Comparison of ENCODE assay signal across 8 mouse cellular contexts in genomic region chr3:137868094-137868913, GRCm38 (mm10). TPM values are rescaled to one million over a fixed set of nuclear protein-coding genes. Genes with fewer than 3 reads are reported as not detected.
DNase-seq lines count a peak whose midpoint lies in the region; ATAC-seq and TF ChIP-seq lines count a peak whose summit lies in the region.

No protein-coding gene starts in this region.

- H3K27ac ChIP-seq in bone marrow, adult 2 months (ENCODE audit: control insufficient read depth, insufficient read depth, low read depth, low read length, poor library complexity): peak overlapping the region; percentile 98
- H3K27ac ChIP-seq in forebrain, postnatal 0 days (ENCODE audit: low read depth, low read length): peak overlapping the region; percentile 90
- peak overlapping the region; percentile 83 for H3K27ac ChIP-seq in macrophage

- TF ChIP-seq POLR2A in bone marrow, adult 2 months (IDR thresholded peaks at IDR 0.05; ENCODE audit: borderline replicate concordance, control insufficient read depth, low read depth, low read length): no peak

- 4% methylated on average over 25 of the region's 26 CpGs for WGBS in bone marrow, adult 2 months
- 2% methylated on average over 26 of the region's 26 CpGs for WGBS in forebrain, postnatal 0 days
- 2% methylated on average over 26 of the region's 26 CpGs for WGBS in macrophage (ENCODE audit: missing documents)

- no peak for ATAC-seq in forebrain, postnatal 0 days

- no peaks in the 10 kb centered on the region for H3K27me3 ChIP-seq in forebrain, postnatal 0 days (ENCODE audit: insufficient read depth, low read length)

- H3K9ac ChIP-seq in forebrain, postnatal 0 days: peak overlapping the region; percentile 84

- no peaks in the 10 kb centered on the region for H3K9me3 ChIP-seq in forebrain, postnatal 0 days (ENCODE audit: low read length)

- no peaks in the 10 kb centered on the region; the same call in 1 of the 2 replicates for H3K4me1 ChIP-seq in bone marrow, adult 2 months (ENCODE audit: control insufficient read depth, insufficient read depth, low read length)
- peaks cover 5% of the 10 kb centered on the region for H3K4me1 ChIP-seq in forebrain, postnatal 0 days (ENCODE audit: insufficient read depth)

- peak overlapping the region; percentile 91 for H3K4me3 ChIP-seq in bone marrow, adult 2 months (replicated peaks; ENCODE audit: control insufficient read depth, low read depth, low read length)
- peak overlapping the region; percentile 70 for H3K4me3 ChIP-seq in forebrain, postnatal 0 days (ENCODE audit: low read depth, low read length)
- H3K4me3 ChIP-seq in macrophage (ENCODE audit: inconsistent target): peak overlapping the region; percentile 71

- peak overlapping the region; percentile 84 for H3K4me2 ChIP-seq in forebrain, postnatal 0 days (ENCODE audit: low read depth)

- TF ChIP-seq CTCF in bone marrow, adult 2 months (IDR thresholded peaks at IDR 0.05; ENCODE audit: control insufficient read depth, insufficient read depth, low read length): no peak
- TF ChIP-seq CTCF in forebrain, postnatal 0 days (IDR thresholded peaks at IDR 0.05; ENCODE audit: low read depth): no peak

- H3K79me2 ChIP-seq in macrophage (ENCODE audit: inconsistent target): peaks cover 66% of the 10 kb centered on the region

- DNase-seq in left cerebral cortex, postnatal 14 days (ENCODE audit: low spot score in 2 of 2): peak; percentile 39 to 45
- DNase-seq in left cerebral cortex, postnatal 4 days: no peak
- DNase-seq in forebrain, postnatal 0 days: peak; percentile 51
- no peak for DNase-seq in gastrocnemius, adult 8-10 months (ENCODE audit: low spot score in 2 of 2)
- DNase-seq in urinary bladder, postnatal 10 days (ENCODE audit: low spot score): no peak
- no peak for DNase-seq in spleen, postnatal 36 days (ENCODE audit: low spot score in 2 of 2)

- intact Hi-C loops in left cerebral cortex, postnatal 14 days (cut with DNase I): no loop called here
- intact Hi-C loops in left cerebral cortex, postnatal 4 days (cut with DNase I): loop anchor here (5.0 kb wide), 2 partner anchors 49 to 274 kb away; partner anchors contain the start of genes Lamtor3, Mttp and Trmt10a

- no peaks in the 10 kb centered on the region for H3K36me3 ChIP-seq in forebrain, postnatal 0 days (ENCODE audit: insufficient read depth)
- no peaks in the 10 kb centered on the region for H3K36me3 ChIP-seq in macrophage (ENCODE audit: inconsistent target)

RNA-seq across cellular contexts. Expression of gene Dnajb14, which starts 0.8 kb away (rescaled TPM):
- total RNA-seq in left cerebral cortex, postnatal 14 days (2021): 10 to 100 TPM; 45.5 to 48.8 TPM
- total RNA-seq in left cerebral cortex, postnatal 4 days (2021): 10 to 100 TPM; 28.3 to 30.1 TPM
- polyA plus RNA-seq in bone marrow, adult 2 months (2011; ENCODE audit: insufficient read depth, insufficient read length, low replicate concordance, missing spikeins): 3.5 and 5.7 TPM in 2 replicates
- total RNA-seq in forebrain, postnatal 0 days (2014; rRNA removed): 16.5 and 19.2 TPM in 2 replicates
- polyA plus RNA-seq in forebrain, postnatal 0 days (2015; fragmentation: Nextera tagmentation; extraction: Ambion mirVana): 6.5 and 14.9 TPM in 2 replicates
- 100 to 1,000 TPM in 4 of 26 experiments, 10 to 100 TPM in 22; 18.1 to 133 (median 45.6) TPM for total RNA-seq in macrophage (2018; cell fraction: chromatin; rRNA removed)
- total RNA-seq in macrophage (2018; cell fraction: cytosol; rRNA removed): 10 to 100 TPM in 25 of 26 experiments, 1 to 10 TPM in 1; 10.0 to 52.7 (median 19.8) TPM
- total RNA-seq in macrophage (2018; cell fraction: nucleus; rRNA removed): 100 to 1,000 TPM in 2 of 26 experiments, 10 to 100 TPM in 24; 15.0 to 122 (median 33.7) TPM
- polyA plus RNA-seq in macrophage (2018): 20.4 to 33.0 TPM (median 25.9 TPM) in 3 replicates
- 1 to 10 TPM; 5.1 to 9.1 (median 7.7) TPM for total RNA-seq in gastrocnemius, adult 8-10 months (2022)

RNA-seq across cellular contexts. Expression of gene H2afz, which starts 4.0 kb away (rescaled TPM):
- 100 to 1,000 TPM; 169 to 177 TPM for total RNA-seq in left cerebral cortex, postnatal 14 days (2021)
- 100 to 1,000 TPM; 187 to 226 TPM for total RNA-seq in left cerebral cortex, postnatal 4 days (2021)
- polyA plus RNA-seq in bone marrow, adult 2 months (2011; ENCODE audit: insufficient read depth, insufficient read length, low replicate concordance, missing spikeins): 331 and 355 TPM in 2 replicates
- 485 and 592 TPM in 2 replicates for total RNA-seq in forebrain, postnatal 0 days (2014; rRNA removed)
- polyA plus RNA-seq in forebrain, postnatal 0 days (2015; fragmentation: Nextera tagmentation; extraction: Ambion mirVana): 728 and 896 TPM in 2 replicates
- 10 to 100 TPM; 20.2 to 78.1 (median 45.3) TPM for total RNA-seq in macrophage (2018; cell fraction: chromatin; rRNA removed)
- 100 to 1,000 TPM; 120 to 200 (median 162) TPM for total RNA-seq in macrophage (2018; cell fraction: cytosol; rRNA removed)
- 100 to 1,000 TPM in 6 of 26 experiments, 10 to 100 TPM in 20; 39.3 to 168 (median 74.9) TPM for total RNA-seq in macrophage (2018; cell fraction: nucleus; rRNA removed)
- 124 to 262 TPM (median 236 TPM) in 3 replicates for polyA plus RNA-seq in macrophage (2018)
- total RNA-seq in gastrocnemius, adult 8-10 months (2022): 10 to 100 TPM; 70.3 to 85.0 (median 79.7) TPM

RNA-seq across cellular contexts. Expression of gene Lamtor3, which starts 50.0 kb away (rescaled TPM):
- 10 to 100 TPM; 67.3 to 79.5 TPM for total RNA-seq in left cerebral cortex, postnatal 14 days (2021)
- total RNA-seq in left cerebral cortex, postnatal 4 days (2021): 10 to 100 TPM; 69.0 to 73.3 TPM
- 41.6 and 45.1 TPM in 2 replicates for polyA plus RNA-seq in bone marrow, adult 2 months (2011; ENCODE audit: insufficient read depth, insufficient read length, low replicate concordance, missing spikeins)
- total RNA-seq in forebrain, postnatal 0 days (2014; rRNA removed): 105 and 116 TPM in 2 replicates
- 112 and 123 TPM in 2 replicates for polyA plus RNA-seq in forebrain, postnatal 0 days (2015; fragmentation: Nextera tagmentation; extraction: Ambion mirVana)
- 100 to 1,000 TPM in 25 of 26 experiments, 10 to 100 TPM in 1; 84.2 to 338 (median 182) TPM for total RNA-seq in macrophage (2018; cell fraction: chromatin; rRNA removed)
- total RNA-seq in macrophage (2018; cell fraction: cytosol; rRNA removed): 100 to 1,000 TPM in 25 of 26 experiments, 10 to 100 TPM in 1; 98.0 to 162 (median 137) TPM
- 100 to 1,000 TPM in 23 of 26 experiments, 10 to 100 TPM in 3; 92.8 to 273 (median 149) TPM for total RNA-seq in macrophage (2018; cell fraction: nucleus; rRNA removed)
- 132 to 168 TPM (median 156 TPM) in 3 replicates for polyA plus RNA-seq in macrophage (2018)
- 10 to 100 TPM; 46.7 to 51.7 (median 50.5) TPM for total RNA-seq in gastrocnemius, adult 8-10 months (2022)

Comparison
In these comparisons a context has a peak if more than half of its experiments do, and no peak if none do; other contexts are left out.
1. DNase-seq: peak in left cerebral cortex, postnatal 14 days (2 of 2) and forebrain, postnatal 0 days (single experiment); none in left cerebral cortex, postnatal 4 days (single experiment), gastrocnemius, adult 8-10 months (0 of 2), urinary bladder, postnatal 10 days (single experiment) and spleen, postnatal 36 days (0 of 2).
2. Peak in every context shown above with its lines, with median percentiles within 50 percentile points of each other: H3K27ac ChIP-seq and H3K4me3 ChIP-seq.